Mouse (Mus musculus) neural tube, embryonic 14.5 days (tissue): ENCODE results near the gene Igf2bp3. TPM values are rescaled to one million over a fixed set of nuclear protein-coding genes. Genes with fewer than 3 reads are reported as not detected.

Experiments used
- ATAC-seq: fragments of 200-750 bp; cut with Nextera tagmentation; 2 replicates; pipeline ENCODE4 v1.8.0; 2017; ENCODE audit warnings: low read depth, mild to moderate bottlenecking, moderate TSS enrichment, moderate library complexity
- H3K27ac ChIP-seq: fragments of 300-500 bp; sonication (generic); 2 replicates; pipeline ENCODE4 v1.5.1; 2014; ENCODE audit warnings: low read depth, mild to moderate bottlenecking, control low read depth, low read length, moderate library complexity, mixed read lengths
- H3K27me3 ChIP-seq: fragments of 300-500 bp; sonication (generic); 2 replicates; pipeline ENCODE4 v1.6.1; 2014; ENCODE audit warnings: low read length; ENCODE audit not compliant: control insufficient read depth, insufficient read depth
- H3K36me3 ChIP-seq: fragments of 300-500 bp; sonication (generic); 2 replicates; pipeline ENCODE4 v1.6.1; 2014; ENCODE audit warnings: low read length, mixed read lengths; ENCODE audit not compliant: control insufficient read depth, insufficient read depth
- H3K4me1 ChIP-seq: fragments of 300-500 bp; sonication (generic); 2 replicates; pipeline ENCODE4 v1.6.1; 2014; ENCODE audit warnings: low read length; ENCODE audit not compliant: control insufficient read depth, insufficient read depth
- H3K4me2 ChIP-seq: fragments of 300-500 bp; sonication (generic); 2 replicates; pipeline ENCODE4 v1.6.1; 2014; ENCODE audit warnings: mild to moderate bottlenecking, low read depth, low read length, control low read depth
- H3K4me3 ChIP-seq: fragments of 300-500 bp; sonication (generic); 2 replicates; pipeline ENCODE4 v1.5.1; 2014; ENCODE audit warnings: low read depth, low read length, control low read depth, mixed read lengths
- H3K9ac ChIP-seq: fragments of 300-500 bp; sonication (generic); replicated peaks from 2 replicates; pipeline ENCODE4 v1.6.1; 2014; ENCODE audit warnings: low read depth, mild to moderate bottlenecking, control low read depth, low read length, mixed read lengths
- H3K9me3 ChIP-seq: fragments of 300-500 bp; sonication (generic); 2 replicates; pipeline ENCODE4 v1.6.1; 2016; ENCODE audit warnings: low read length; ENCODE audit not compliant: control insufficient read depth
- WGBS: fragments of 180-500 bp; shearing (Covaris S2); extraction: QIAGEN DNeasy Blood & Tissue Kit; methylation state at CpG from one replicate; pipeline ENCODE4 v1.1.7; 2014; 5-methylcytosine and 5-hydroxymethylcytosine counted together
- polyA plus RNA-seq: library from polyadenylated mRNA; unstranded; fragments of >200 nt; fragmentation: Nextera tagmentation; extraction: Ambion mirVana; gene quantifications from 2 replicates; pipeline ENCODE4 v1.2.1, GENCODE M21; 2014

Igf2bp3 gene
- polyA plus RNA-seq, 1 experiment from 2014 or later: 26.9 TPM

- Histone ChIP-seq H3K4me3 (no peak overlapping the region), H3K4me1 (0 out of 2 replicates have a peak, but pooled peaks cover 3% of the 10 kb centered on the region), H3K27ac (no peak overlapping the region), H3K27me3 (no peaks in the 10 kb centered on the region), H3K9me3 (no peaks in the 10 kb centered on the region), H3K4me2 (no peak overlapping the region), H3K9ac (no peak overlapping the region), H3K36me3 (no peaks in the 10 kb centered on the region)
- 81% methylated on average over 17 of the region's 17 CpGs for WGBS
- no peak for ATAC-seq
These were observed 76.4 kb downstream of the Igf2bp3 start for GRCm38 (mm10) chr6:49138159-49139051.

GRCm38 (mm10) chr6:49136739-49137138 is 78.0 kb downstream of the Igf2bp3 start:
- H3K4me3 ChIP-seq: no peak overlapping the region
- 64% methylated on average over 5 of the region's 5 CpGs for WGBS
- H3K36me3 ChIP-seq: no peaks in the 10 kb centered on the region
- no peak overlapping the region for H3K4me2 ChIP-seq
- ATAC-seq: no peak
- no peak overlapping the region for H3K9ac ChIP-seq
- no peaks in the 10 kb centered on the region for H3K9me3 ChIP-seq
- H3K27me3 ChIP-seq: no peaks in the 10 kb centered on the region
- H3K4me1 ChIP-seq: 0 out of 2 replicates have a peak, but pooled peaks cover 3% of the 10 kb centered on the region
- H3K27ac ChIP-seq: no peak overlapping the region

GRCm38 (mm10) chr6:49132352-49133090 is 82.2 kb downstream of the Igf2bp3 start:
- H3K9me3 ChIP-seq: no peaks in the 10 kb centered on the region
- no peaks in the 10 kb centered on the region for H3K27me3 ChIP-seq
- H3K4me2 ChIP-seq: no peak overlapping the region
- 56% methylated on average over 6 of the region's 6 CpGs for WGBS
- ATAC-seq: no peak; the same call in 1 of the 2 replicates
- no peak overlapping the region for H3K27ac ChIP-seq
- no peak overlapping the region for H3K9ac ChIP-seq
- H3K4me3 ChIP-seq: no peak overlapping the region
- H3K36me3 ChIP-seq: no peaks in the 10 kb centered on the region
- 0 out of 2 replicates have a peak, but pooled peaks cover 3% of the 10 kb centered on the region for H3K4me1 ChIP-seq

- Histone ChIP-seq H3K4me1 (0 out of 2 replicates have a peak, but pooled peaks cover 3% of the 10 kb centered on the region), H3K36me3 (no peaks in the 10 kb centered on the region), H3K4me3 (no peak overlapping the region), H3K27me3 (no peaks in the 10 kb centered on the region), H3K9me3 (no peaks in the 10 kb centered on the region), H3K9ac (no peak overlapping the region), H3K4me2 (no peak overlapping the region), H3K27ac (no peak overlapping the region)
- ATAC-seq: no peak
- WGBS: 75% methylated on average over 9 of the region's 9 CpGs
These were observed 82.9 kb downstream of the Igf2bp3 start for GRCm38 (mm10) chr6:49131855-49132254.

GRCm38 (mm10) chr6:49130328-49130727 is 84.4 kb downstream of the Igf2bp3 start:
- Histone ChIP-seq H3K4me1 (0 out of 2 replicates have a peak, but pooled peaks cover 3% of the 10 kb centered on the region), H3K36me3 (no peaks in the 10 kb centered on the region)
- ATAC-seq: no peak

GRCm38 (mm10) chr6:49120370-49120769 is 94.4 kb downstream of the Igf2bp3 start:
- no peak for ATAC-seq
- no peaks in the 10 kb centered on the region for H3K27me3 ChIP-seq
- H3K27ac ChIP-seq: no peak overlapping the region
- no peak overlapping the region for H3K4me3 ChIP-seq
- H3K9me3 ChIP-seq: no peaks in the 10 kb centered on the region
- H3K4me2 ChIP-seq: no peak overlapping the region
- 0 out of 2 replicates have a peak, but pooled peaks cover 4% of the 10 kb centered on the region for H3K4me1 ChIP-seq
- H3K36me3 ChIP-seq: no peaks in the 10 kb centered on the region
- WGBS: 96% methylated on average over 3 of the region's 3 CpGs
- no peak overlapping the region for H3K9ac ChIP-seq

More at GRCm38 (mm10) chr6:49130328-49130727, 84.4 kb downstream of the Igf2bp3 start:
- no peak overlapping the region for H3K27ac ChIP-seq
- no peaks in the 10 kb centered on the region for H3K27me3 ChIP-seq
- no peak overlapping the region for H3K4me3 ChIP-seq
- no peaks in the 10 kb centered on the region for H3K9me3 ChIP-seq
- no peak overlapping the region for H3K9ac ChIP-seq
- H3K4me2 ChIP-seq: no peak overlapping the region

GRCm38 (mm10) chr6:49119462-49120135 is 95.2 kb downstream of the Igf2bp3 start:
- Histone ChIP-seq H3K4me2 (no peak overlapping the region), H3K9me3 (no peaks in the 10 kb centered on the region), H3K27me3 (no peaks in the 10 kb centered on the region), H3K36me3 (no peaks in the 10 kb centered on the region), H3K4me3 (no peak overlapping the region), H3K9ac (no peak overlapping the region), H3K4me1 (0 out of 2 replicates have a peak, but pooled peaks cover 4% of the 10 kb centered on the region), H3K27ac (no peak overlapping the region)
- ATAC-seq: no peak
- WGBS: 83% methylated on average over 1 of the region's 1 CpGs

- Histone ChIP-seq H3K27ac (no peak overlapping the region), H3K9ac (no peak overlapping the region), H3K9me3 (no peaks in the 10 kb centered on the region), H3K27me3 (no peaks in the 10 kb centered on the region), H3K36me3 (no peaks in the 10 kb centered on the region), H3K4me1 (0 out of 2 replicates have a peak, but pooled peaks cover 4% of the 10 kb centered on the region), H3K4me2 (no peak overlapping the region), H3K4me3 (no peak overlapping the region)
- 83% methylated on average over 8 of the region's 8 CpGs for WGBS
- no peak for ATAC-seq
These were observed 96.3 kb downstream of the Igf2bp3 start for GRCm38 (mm10) chr6:49118446-49118845.
